Mouse (Mus musculus): ENCODE data around the gene Zfyve27. TPM values are rescaled to one million over a fixed set of nuclear protein-coding genes. Genes with fewer than 3 reads are reported as not detected.

Gene Zfyve27
- polyA plus RNA-seq, 1 experiment from 2014 or later: 18.4 TPM

DNA sequence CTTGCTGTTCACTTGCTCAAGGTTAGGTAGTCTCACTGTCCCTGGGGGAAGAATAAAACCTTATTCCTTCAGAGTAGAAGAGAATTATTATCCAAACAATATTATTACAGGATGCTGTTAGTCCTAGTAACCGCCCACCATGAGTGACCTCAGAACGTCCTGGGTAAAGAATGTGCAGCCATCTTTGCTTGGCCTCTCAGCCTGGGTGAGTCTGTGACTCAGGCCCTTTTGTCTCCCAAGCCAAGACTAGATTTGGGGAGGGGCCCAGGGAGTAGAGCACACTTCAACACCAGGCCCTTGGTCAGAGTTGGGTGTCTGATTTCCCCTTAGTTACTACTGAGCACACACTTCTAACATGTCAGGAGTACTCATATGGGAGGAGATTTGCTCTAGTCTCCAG lies 50.9 kb downstream of the Zfyve27 start:
- ATAC-seq (replicated peaks; ENCODE audit: insufficient number of reproducible peaks, insufficient read depth, low FRiP score, low read depth): no peak
- Histone ChIP-seq H3K9me3 (replicated peaks) (no peaks in the 10 kb centered on the region), H3K4me3 (no peak overlapping the region), H3K27me3 (peaks cover 9% of the 10 kb centered on the region; the same call in 1 of the 2 replicates), H3K27ac (no peak overlapping the region), H3K9ac (no peak overlapping the region), H3K4me2 (no peak overlapping the region), H3K36me3 (no peaks in the 10 kb centered on the region), H3K4me1 (replicated peaks) (no peaks in the 10 kb centered on the region; the same call in 1 of the 2 replicates)
- 63% methylated on average over 2 of the region's 2 CpGs for WGBS

DNA sequence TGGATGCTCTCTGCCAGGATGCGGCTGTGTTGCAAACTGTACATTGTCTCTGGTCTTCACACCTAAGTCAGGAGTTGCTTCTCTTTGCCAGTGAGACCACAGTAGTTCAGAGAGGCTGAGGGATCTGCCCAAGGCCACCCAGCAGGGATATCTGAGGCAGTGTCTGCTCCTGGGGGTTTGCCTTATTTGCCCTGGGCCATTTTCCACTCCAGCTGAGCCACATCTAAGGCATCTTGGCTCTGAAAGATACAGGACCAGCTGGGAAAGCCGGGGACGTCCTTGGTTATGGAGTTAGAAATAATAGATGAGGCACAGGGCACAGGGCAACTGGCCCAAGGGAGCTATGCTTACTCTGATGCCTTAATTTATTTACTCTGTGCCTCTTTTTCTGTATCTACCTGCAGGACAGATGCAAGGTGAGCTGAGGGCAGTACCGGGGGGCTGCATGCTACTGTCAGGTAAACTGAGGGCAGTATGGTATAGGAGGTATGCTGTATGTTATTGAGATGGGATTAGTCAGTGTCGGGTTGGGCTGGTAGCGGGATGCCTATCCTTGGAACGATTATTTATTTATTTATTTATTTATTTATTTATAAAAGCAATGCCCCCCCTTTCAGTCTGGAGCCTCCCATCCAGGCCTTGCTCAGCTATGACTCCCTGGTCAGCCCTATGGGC lies 53.1 kb downstream of the Zfyve27 start:
- Histone ChIP-seq H3K9me3 (replicated peaks) (no peaks in the 10 kb centered on the region), H3K27ac (no peak overlapping the region), H3K4me3 (no peak overlapping the region), H3K4me1 (replicated peaks) (no peaks in the 10 kb centered on the region; the same call in 1 of the 2 replicates), H3K27me3 (peaks cover 3% of the 10 kb centered on the region; the same call in 1 of the 2 replicates), H3K4me2 (no peak overlapping the region), H3K9ac (no peak overlapping the region), H3K36me3 (no peaks in the 10 kb centered on the region)
- 72% methylated on average over 7 of the region's 7 CpGs for WGBS
- no peak for ATAC-seq (replicated peaks; ENCODE audit: insufficient number of reproducible peaks, insufficient read depth, low FRiP score, low read depth)

DNA sequence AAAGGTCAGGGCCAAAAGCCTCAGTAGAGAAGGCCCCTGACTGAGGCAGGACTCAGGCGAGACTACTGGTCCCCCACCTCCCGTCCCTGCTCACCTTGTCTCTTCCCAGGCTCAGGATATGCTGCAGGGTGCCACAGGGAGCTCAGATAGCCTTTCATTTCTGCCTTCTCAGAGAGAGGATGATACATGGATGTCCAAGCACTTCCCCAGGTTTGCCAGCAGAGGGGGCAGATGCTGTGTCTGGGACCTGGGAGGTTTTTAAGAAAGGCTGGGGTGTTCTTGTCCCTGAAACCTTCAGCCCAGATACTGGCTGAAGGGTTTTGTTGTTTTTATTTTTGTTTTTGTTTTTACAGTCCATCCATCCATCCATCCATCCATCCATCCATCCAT lies 53.6 kb downstream of the Zfyve27 start:
- no peaks in the 10 kb centered on the region for H3K36me3 ChIP-seq
- no peak overlapping the region for H3K4me3 ChIP-seq
- no peaks in the 10 kb centered on the region for H3K9me3 ChIP-seq (replicated peaks)
- no peak overlapping the region for H3K9ac ChIP-seq
- H3K4me1 ChIP-seq (replicated peaks): no peaks in the 10 kb centered on the region
- no peak overlapping the region for H3K4me2 ChIP-seq
- H3K27me3 ChIP-seq: peaks cover 3% of the 10 kb centered on the region; the same call in 1 of the 2 replicates
- WGBS: 11% methylated on average over 2 of the region's 2 CpGs
- H3K27ac ChIP-seq: no peak overlapping the region
- ATAC-seq (replicated peaks; ENCODE audit: insufficient number of reproducible peaks, insufficient read depth, low FRiP score, low read depth): no peak

DNA sequence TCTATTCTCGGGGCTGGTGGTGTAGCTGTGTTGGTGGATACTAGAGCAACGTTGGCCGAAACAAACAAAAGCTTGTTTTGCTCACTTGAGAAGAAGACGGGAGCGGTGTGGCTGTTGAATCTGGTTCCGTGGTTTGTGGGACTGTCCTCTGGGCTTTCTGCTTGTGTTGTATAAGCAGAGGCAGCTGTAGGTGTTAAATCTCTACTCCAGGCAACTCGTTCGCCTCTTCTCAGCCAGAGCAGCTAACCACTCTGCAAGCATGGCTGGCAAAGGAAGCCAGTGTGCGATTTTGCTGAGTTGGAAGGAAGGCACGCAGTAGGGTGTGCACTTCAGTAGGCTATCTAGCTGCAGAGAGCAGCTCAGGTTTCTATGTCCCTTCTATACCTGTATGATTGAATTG lies 62.7 kb downstream of the Zfyve27 start:
- WGBS: 73% methylated on average over 10 of the region's 10 CpGs

DNA sequence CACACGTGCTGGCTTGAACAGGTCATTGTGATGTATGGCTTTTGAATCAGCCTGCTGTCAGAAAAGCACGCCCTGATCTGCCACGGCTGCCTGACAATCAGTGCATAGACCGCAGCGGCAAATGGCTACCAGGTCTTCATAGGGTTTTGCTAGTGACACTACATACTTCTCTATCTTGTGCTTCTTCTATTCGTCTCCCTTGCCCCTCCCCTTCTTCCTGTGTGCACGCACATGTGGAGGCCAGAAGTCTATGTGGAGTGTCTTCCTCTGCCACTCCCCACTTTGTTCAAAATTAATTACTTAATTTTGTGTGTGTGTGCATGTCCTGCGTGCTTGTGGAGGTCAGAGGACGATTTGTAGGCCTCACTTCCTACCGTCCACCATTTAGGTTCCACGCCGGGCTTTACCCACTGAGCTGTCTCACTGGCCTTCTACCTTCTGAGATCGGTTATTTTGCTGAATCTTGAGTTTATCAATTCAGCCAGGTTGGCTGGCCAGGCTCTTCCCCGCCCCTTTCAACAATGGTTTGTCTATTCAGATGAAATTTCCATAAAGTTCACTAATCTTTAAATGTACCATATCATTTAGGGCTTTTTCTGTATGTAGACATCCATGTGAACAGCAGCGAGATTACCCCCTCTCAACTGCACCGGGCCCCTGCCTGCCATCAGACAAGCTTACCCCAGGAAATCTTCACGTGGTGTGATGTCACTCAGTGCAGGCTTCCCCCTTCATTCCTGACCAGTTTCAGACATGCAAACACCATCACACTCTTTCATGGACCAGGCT lies 65.9 kb downstream of the Zfyve27 start:
- no peak for ATAC-seq (replicated peaks; ENCODE audit: insufficient number of reproducible peaks, insufficient read depth, low FRiP score, low read depth)
- no peak overlapping the region for H3K9ac ChIP-seq
- no peaks in the 10 kb centered on the region for H3K27me3 ChIP-seq
- H3K4me1 ChIP-seq (replicated peaks): no peaks in the 10 kb centered on the region
- H3K4me3 ChIP-seq: no peak overlapping the region
- H3K9me3 ChIP-seq (replicated peaks): no peaks in the 10 kb centered on the region
- no peak overlapping the region for H3K4me2 ChIP-seq
- 76% methylated on average over 17 of the region's 17 CpGs for WGBS
- no peaks in the 10 kb centered on the region for H3K36me3 ChIP-seq
- no peak overlapping the region for H3K27ac ChIP-seq

More for the DNA sequence above, 62.7 kb downstream of the Zfyve27 start:
- Histone ChIP-seq H3K9me3 (replicated peaks) (no peaks in the 10 kb centered on the region), H3K27ac (no peak overlapping the region), H3K4me2 (no peak overlapping the region), H3K4me1 (replicated peaks) (no peaks in the 10 kb centered on the region), H3K9ac (no peak overlapping the region), H3K36me3 (no peaks in the 10 kb centered on the region), H3K27me3 (no peaks in the 10 kb centered on the region), H3K4me3 (no peak overlapping the region)
- no peak for ATAC-seq (replicated peaks; ENCODE audit: insufficient number of reproducible peaks, insufficient read depth, low FRiP score, low read depth)

DNA sequence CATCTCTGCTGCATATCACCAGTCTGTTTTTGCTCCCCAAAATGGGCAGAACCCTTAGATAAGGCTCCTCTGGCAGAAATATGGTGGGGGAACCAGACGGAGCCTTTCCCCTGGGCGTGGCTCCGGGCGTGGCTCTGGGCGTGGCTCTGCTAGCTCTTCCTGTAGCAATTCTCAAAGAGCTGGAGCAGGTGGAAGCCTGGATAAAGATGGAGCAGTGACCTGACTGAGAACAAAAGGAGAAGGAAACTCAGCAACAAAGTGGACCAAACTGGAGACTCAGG lies 66.5 kb downstream of the Zfyve27 start:
- Histone ChIP-seq H3K4me3 (no peak overlapping the region), H3K27ac (no peak overlapping the region), H3K27me3 (no peaks in the 10 kb centered on the region), H3K9ac (no peak overlapping the region), H3K4me1 (replicated peaks) (no peaks in the 10 kb centered on the region), H3K36me3 (no peaks in the 10 kb centered on the region), H3K4me2 (no peak overlapping the region), H3K9me3 (replicated peaks) (no peaks in the 10 kb centered on the region)
- no peak for ATAC-seq (replicated peaks; ENCODE audit: insufficient number of reproducible peaks, insufficient read depth, low FRiP score, low read depth)
- WGBS: 58% methylated on average over 5 of the region's 5 CpGs

DNA sequence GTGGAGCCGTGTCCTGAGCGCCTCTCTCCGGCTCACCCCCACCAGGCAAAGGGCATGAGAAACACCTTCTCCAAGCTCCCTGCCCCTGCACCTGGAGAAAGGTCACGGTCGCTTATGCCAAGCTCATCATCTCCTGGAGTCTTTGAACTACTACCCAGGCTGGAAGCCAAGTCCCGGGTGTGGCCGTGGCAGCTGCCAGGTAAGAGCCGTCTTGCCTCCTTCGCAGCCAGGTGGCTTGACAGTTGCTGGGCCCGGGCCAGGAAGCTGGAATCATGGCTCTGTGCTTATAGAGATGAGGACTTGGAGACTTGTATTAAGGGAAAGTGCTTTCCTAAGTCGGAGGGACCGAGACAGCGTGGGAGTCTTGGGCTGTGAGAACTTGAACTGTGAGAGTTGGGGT lies 67.2 kb downstream of the Zfyve27 start:
- ATAC-seq (replicated peaks; ENCODE audit: insufficient number of reproducible peaks, insufficient read depth, low FRiP score, low read depth): no peak

DNA sequence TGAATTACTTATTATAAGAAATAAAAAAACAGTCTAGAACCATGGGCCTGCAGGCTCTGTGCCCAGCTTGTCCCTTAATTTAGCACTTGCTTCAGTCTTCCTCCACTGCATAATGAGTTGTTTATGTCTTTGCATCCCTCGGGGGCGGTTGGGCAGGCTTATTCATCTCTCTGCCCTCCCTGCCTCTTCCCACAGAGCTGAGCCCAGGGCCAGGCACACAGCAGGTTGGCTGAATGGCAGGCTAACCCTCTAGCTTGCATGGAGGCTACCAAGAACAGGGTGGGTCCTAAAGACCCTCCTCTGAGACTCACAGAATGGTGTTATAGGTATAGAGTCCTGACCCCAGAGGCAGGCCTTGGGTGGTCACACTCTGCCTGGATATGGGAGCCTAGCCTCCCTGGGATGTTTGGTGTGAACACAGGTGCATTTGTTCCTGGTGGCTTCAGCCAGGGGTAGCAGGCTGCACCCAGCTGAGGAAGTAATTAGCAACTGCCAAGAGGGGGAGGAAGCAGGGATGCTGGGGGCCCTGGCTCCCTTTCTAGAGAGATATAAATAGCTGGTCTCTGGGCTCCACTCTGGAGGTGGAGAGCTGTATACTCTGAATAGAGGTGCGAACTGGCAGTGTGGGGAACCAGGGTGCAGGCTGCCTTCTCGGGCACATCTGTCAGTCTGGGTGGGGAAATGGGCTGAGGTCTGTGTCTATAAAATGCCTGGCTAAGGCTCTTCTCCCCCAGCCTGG lies 74.0 kb downstream of the Zfyve27 start:
- Histone ChIP-seq H3K4me3 (0 out of 2 replicates have a peak overlapping the region, but pooled peaks have one; percentile 15), H3K27ac (peak overlapping the region; percentile 95), H3K9me3 (replicated peaks) (no peaks in the 10 kb centered on the region), H3K27me3 (no peaks in the 10 kb centered on the region), H3K9ac (no peak overlapping the region), H3K4me2 (peak overlapping the region; percentile 51), H3K36me3 (no peaks in the 10 kb centered on the region), H3K4me1 (replicated peaks) (peaks cover 22% of the 10 kb centered on the region)
- 26% methylated on average over 4 of the region's 4 CpGs for WGBS
- ATAC-seq (replicated peaks; ENCODE audit: insufficient number of reproducible peaks, insufficient read depth, low FRiP score, low read depth): peak; percentile 67

More for the DNA sequence above, 67.2 kb downstream of the Zfyve27 start:
- Histone ChIP-seq H3K9me3 (replicated peaks) (no peaks in the 10 kb centered on the region), H3K27me3 (no peaks in the 10 kb centered on the region), H3K4me3 (no peak overlapping the region), H3K36me3 (no peaks in the 10 kb centered on the region), H3K27ac (no peak overlapping the region), H3K9ac (no peak overlapping the region), H3K4me2 (no peak overlapping the region), H3K4me1 (replicated peaks) (no peaks in the 10 kb centered on the region)
- WGBS: 86% methylated on average over 13 of the region's 13 CpGs

DNA sequence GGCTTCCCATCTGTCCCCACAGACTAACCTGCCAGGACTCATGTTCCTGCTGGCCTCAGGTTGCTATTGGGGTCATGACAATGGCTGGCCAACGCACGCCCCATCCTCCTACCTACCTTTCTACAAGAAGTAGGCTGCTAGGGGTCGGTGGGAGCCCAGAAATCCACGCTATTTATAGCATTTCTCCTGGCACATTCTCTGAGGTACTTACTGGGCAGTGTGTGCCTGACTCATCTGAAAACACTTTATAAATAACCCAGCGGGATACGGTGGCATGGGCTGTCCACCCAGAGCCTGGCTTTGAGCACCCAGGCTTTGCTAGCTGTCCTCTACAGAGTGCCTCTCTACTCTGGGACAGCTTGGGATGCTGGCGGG lies 74.6 kb downstream of the Zfyve27 start:
- no peaks in the 10 kb centered on the region for H3K27me3 ChIP-seq
- H3K36me3 ChIP-seq: no peaks in the 10 kb centered on the region
- H3K4me3 ChIP-seq: 0 out of 2 replicates have a peak overlapping the region, but pooled peaks have one; percentile 15
- no peak overlapping the region for H3K9ac ChIP-seq
- H3K4me2 ChIP-seq: peak overlapping the region; percentile 51
- 25% methylated on average over 7 of the region's 7 CpGs for whole genome bisulfite sequencing
- peaks cover 22% of the 10 kb centered on the region for H3K4me1 ChIP-seq (replicated peaks)
- no peaks in the 10 kb centered on the region for H3K9me3 ChIP-seq (replicated peaks)
- H3K27ac ChIP-seq: peak overlapping the region; percentile 95
- peak; percentile 84 for ATAC-seq (replicated peaks; ENCODE audit: insufficient number of reproducible peaks, insufficient read depth, low FRiP score, low read depth)

DNA sequence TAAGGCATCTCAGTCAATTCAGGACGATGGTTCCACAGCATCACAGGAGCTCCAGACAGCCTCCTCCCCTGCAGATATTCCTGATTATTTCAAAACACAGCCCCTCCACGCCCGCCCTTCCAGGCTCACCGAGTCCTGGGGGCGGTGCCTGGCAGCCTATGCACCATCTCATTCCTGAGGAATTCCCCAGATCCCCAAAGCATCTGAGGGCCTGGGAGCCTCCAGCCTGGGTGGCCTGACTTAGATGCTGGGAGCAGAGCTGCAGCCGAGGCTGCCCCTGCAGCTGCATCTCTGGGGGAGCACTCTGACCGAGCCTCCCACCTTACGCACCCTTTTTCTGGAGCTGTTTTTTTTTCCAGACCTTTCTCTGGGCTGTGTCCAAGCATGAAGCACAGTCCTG lies 77.1 kb downstream of the Zfyve27 start:
- Histone ChIP-seq H3K9ac (no peak overlapping the region), H3K4me3 (no peak overlapping the region), H3K27ac (no peak overlapping the region), H3K4me1 (replicated peaks) (peaks cover 22% of the 10 kb centered on the region), H3K9me3 (replicated peaks) (no peaks in the 10 kb centered on the region), H3K4me2 (no peak overlapping the region), H3K36me3 (no peaks in the 10 kb centered on the region), H3K27me3 (no peaks in the 10 kb centered on the region)
- 38% methylated on average over 8 of the region's 8 CpGs for WGBS
- ATAC-seq (replicated peaks; ENCODE audit: insufficient number of reproducible peaks, insufficient read depth, low FRiP score, low read depth): no peak

DNA sequence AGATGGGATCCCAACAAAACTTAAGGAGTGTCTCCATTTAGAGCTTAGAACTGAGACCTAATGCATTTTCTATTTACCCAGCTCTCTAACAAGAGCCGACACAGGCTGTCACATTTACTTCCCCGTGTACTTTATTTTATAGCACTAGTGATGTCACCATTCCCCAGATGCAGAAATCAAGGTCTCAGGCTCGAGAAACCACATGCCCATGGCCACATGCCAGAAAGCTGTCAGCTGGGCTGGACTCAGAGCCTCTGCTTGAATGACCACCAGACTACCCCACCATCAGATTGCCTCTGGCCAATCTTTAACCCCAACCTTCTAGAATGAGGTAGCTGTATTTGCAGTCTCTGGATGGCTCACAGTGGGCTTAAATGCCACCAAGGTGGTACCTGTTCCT lies 79.7 kb downstream of the Zfyve27 start:
- Histone ChIP-seq H3K27ac (no peak overlapping the region), H3K4me3 (no peak overlapping the region), H3K9ac (no peak overlapping the region), H3K36me3 (no peaks in the 10 kb centered on the region), H3K9me3 (replicated peaks) (no peaks in the 10 kb centered on the region), H3K27me3 (no peaks in the 10 kb centered on the region), H3K4me1 (replicated peaks) (peaks cover 14% of the 10 kb centered on the region), H3K4me2 (no peak overlapping the region)
- 36% methylated on average over 3 of the region's 3 CpGs for WGBS
- ATAC-seq (replicated peaks; ENCODE audit: insufficient number of reproducible peaks, insufficient read depth, low FRiP score, low read depth): no peak
